Mouse (Mus musculus): ENCODE data around the gene Gm20388. TPM values are rescaled to one million over a fixed set of nuclear protein-coding genes. Genes with fewer than 3 reads are reported as not detected.

Gm20388 gene
- polyA plus RNA-seq, 1 experiment, result 28.1 TPM

DNA sequence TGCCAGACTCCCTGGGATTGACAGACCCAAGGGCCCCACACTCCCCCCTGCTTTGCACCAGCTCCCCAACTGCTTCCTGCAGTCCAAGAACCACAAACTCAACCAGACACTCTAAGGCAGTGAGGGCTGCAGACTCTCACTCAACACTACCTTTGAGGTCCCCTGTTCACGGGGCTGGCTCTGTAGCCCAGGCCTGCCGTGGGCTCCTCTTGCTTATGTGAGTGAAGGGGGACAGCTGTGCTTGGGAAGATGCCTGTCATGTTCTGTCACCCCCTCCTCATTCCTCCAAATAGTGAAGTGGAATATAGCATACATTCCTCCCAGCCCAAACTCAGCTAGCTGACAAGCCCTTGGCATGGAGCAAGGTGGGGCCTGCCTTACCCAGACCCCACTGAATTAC, 3971.8 kb downstream of the Gm20388 start:
- H3K36me3 ChIP-seq (ENCODE audit: control insufficient read depth, insufficient read depth, low read length, poor library complexity, severe bottlenecking), result no peaks in the 10 kb centered on the region
- TF ChIP-seq EP300 (IDR thresholded peaks at IDR 0.05; ENCODE audit: insufficient read depth, low read depth, low read length) (no peak), CTCF (IDR thresholded peaks at IDR 0.05; ENCODE audit: low read depth, low read length) (no peak), POLR2A (IDR thresholded peaks at IDR 0.05; ENCODE audit: insufficient read depth, low read length) (no peak)

DNA sequence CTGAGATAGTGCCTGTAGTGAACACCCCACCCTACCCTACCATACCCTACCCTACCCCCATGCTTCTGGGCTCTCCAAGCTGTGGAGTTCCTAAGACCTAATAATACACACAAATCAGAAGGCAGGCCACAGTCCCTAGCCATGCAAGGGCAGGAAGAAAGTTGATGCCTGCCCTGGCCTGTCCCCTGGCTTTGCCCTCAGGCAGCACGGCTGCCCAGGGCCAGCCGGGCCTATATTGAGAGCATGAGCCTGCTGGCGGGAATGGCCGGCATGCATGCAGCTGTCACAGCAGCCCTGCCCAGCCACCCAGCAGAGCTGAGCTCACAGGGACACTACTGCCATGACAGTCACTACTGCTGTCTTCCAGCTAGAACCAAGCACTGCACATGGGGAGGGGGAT, 3972.5 kb downstream of the Gm20388 start:
- no peak overlapping the region for H3K9ac ChIP-seq (ENCODE audit: low read depth, poor library complexity, severe bottlenecking)

More for the DNA sequence above, 3971.8 kb downstream of the Gm20388 start:
- H3K27me3 ChIP-seq (ENCODE audit: control insufficient read depth, insufficient read depth, low read length, poor library complexity, severe bottlenecking), result no peaks in the 10 kb centered on the region
- H3K9me3 ChIP-seq (replicated peaks; ENCODE audit: control insufficient read depth, insufficient read depth, low read length, poor library complexity, severe bottlenecking), result no peaks in the 10 kb centered on the region
- no peak overlapping the region for H3K9ac ChIP-seq (ENCODE audit: low read depth, poor library complexity, severe bottlenecking)
- no peak overlapping the region for H3K4me3 ChIP-seq (ENCODE audit: low read depth, low read length)
- H3K4me1 ChIP-seq (ENCODE audit: control insufficient read depth, insufficient read depth, low read length), result no peaks in the 10 kb centered on the region
- H3K27ac ChIP-seq (ENCODE audit: insufficient read depth, low read length), result no peak overlapping the region

DNA sequence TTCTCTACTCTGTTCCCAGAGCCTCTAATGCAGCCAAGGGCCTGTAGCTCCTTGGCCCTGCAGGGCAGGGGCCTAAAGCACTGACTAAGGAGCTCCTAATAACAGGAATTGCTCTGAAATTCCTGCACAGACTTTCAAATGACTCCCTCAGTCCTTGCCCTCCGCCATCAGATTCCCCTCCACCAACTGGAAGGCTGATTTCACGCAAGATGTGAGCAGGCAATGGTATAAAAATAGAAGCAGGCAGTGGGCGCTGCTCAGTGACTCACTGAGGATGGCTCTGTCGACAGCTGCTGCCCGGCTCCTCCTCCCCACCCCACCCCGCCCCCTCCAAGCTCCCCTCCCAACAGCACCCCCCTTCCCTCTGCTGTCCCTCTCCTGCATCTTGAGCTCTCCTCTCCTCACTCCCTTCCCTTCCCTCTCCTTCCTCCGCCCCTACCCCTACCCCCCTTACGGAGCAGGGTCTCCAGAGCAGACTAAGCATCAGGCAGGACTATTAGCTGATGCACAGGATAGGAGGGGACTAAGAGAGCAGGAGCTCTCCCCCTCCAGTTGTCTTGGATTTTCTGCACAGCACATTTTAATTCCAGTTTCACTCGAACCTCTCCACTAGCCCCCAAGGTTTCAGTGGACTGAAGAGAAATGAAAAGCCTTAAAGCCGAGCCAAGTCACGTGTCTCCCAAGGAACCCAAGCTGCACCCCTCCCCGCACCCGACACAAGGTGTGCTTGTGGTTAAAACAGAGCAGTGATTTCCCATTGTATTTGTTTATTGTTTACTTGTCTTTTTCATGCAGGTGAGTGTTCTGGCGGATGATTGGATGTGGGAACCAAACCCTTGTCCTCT, 3974.3 kb downstream of the Gm20388 start:
- H3K9me3 ChIP-seq (replicated peaks; ENCODE audit: control insufficient read depth, insufficient read depth, low read length, poor library complexity, severe bottlenecking), result no peaks in the 10 kb centered on the region
- TF ChIP-seq CTCF (IDR thresholded peaks at IDR 0.05; ENCODE audit: low read depth, low read length) (no peak), POLR2A (IDR thresholded peaks at IDR 0.05; ENCODE audit: insufficient read depth, low read length) (no peak)
- H3K36me3 ChIP-seq (ENCODE audit: control insufficient read depth, insufficient read depth, low read length, poor library complexity, severe bottlenecking), result no peaks in the 10 kb centered on the region
- no peaks in the 10 kb centered on the region for H3K27me3 ChIP-seq (ENCODE audit: control insufficient read depth, insufficient read depth, low read length, poor library complexity, severe bottlenecking)
- no peak overlapping the region for H3K4me3 ChIP-seq (ENCODE audit: low read depth, low read length)
- H3K4me1 ChIP-seq (ENCODE audit: control insufficient read depth, insufficient read depth, low read length), result no peaks in the 10 kb centered on the region
- H3K9ac ChIP-seq (ENCODE audit: low read depth, poor library complexity, severe bottlenecking), result no peak overlapping the region
- H3K27ac ChIP-seq (ENCODE audit: insufficient read depth, low read length), result no peak overlapping the region

More for the DNA sequence above, 3972.5 kb downstream of the Gm20388 start:
- no peaks in the 10 kb centered on the region for H3K4me1 ChIP-seq (ENCODE audit: control insufficient read depth, insufficient read depth, low read length)
- H3K4me3 ChIP-seq (ENCODE audit: low read depth, low read length), result no peak overlapping the region
- no peaks in the 10 kb centered on the region for H3K9me3 ChIP-seq (replicated peaks; ENCODE audit: control insufficient read depth, insufficient read depth, low read length, poor library complexity, severe bottlenecking)
- no peaks in the 10 kb centered on the region for H3K27me3 ChIP-seq (ENCODE audit: control insufficient read depth, insufficient read depth, low read length, poor library complexity, severe bottlenecking)
- H3K36me3 ChIP-seq (ENCODE audit: control insufficient read depth, insufficient read depth, low read length, poor library complexity, severe bottlenecking), result no peaks in the 10 kb centered on the region
- no peak overlapping the region for H3K27ac ChIP-seq (ENCODE audit: insufficient read depth, low read length)
- TF ChIP-seq EP300 (IDR thresholded peaks at IDR 0.05; ENCODE audit: insufficient read depth, low read depth, low read length) (no peak), CTCF (IDR thresholded peaks at IDR 0.05; ENCODE audit: low read depth, low read length) (no peak), POLR2A (IDR thresholded peaks at IDR 0.05; ENCODE audit: insufficient read depth, low read length) (no peak)

DNA sequence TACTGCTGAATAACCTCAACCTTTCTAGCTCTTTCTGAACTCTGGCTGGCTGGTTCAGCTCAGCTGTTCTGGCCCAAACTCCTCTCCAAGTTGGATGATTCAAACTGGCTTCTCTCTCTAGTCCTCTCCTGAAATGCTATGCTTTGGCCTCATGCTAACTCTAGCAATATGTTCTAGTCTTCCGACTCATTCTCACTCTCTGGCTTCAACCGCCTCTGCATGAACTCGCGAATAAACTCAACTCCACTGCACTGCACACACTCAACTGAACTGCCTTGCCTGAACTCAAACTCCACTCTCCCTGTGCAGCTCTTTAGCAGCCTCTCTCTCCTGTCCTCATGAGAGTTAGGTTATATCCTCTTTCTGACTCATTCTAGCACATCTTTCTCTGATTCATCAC, 3976.5 kb downstream of the Gm20388 start:
- Histone ChIP-seq H3K36me3 (ENCODE audit: control insufficient read depth, insufficient read depth, low read length, poor library complexity, severe bottlenecking) (no peaks in the 10 kb centered on the region), H3K4me3 (ENCODE audit: low read depth, low read length) (no peak overlapping the region), H3K9me3 (replicated peaks; ENCODE audit: control insufficient read depth, insufficient read depth, low read length, poor library complexity, severe bottlenecking) (no peaks in the 10 kb centered on the region), H3K27ac (ENCODE audit: insufficient read depth, low read length) (no peak overlapping the region), H3K9ac (ENCODE audit: low read depth, poor library complexity, severe bottlenecking) (no peak overlapping the region), H3K27me3 (ENCODE audit: control insufficient read depth, insufficient read depth, low read length, poor library complexity, severe bottlenecking) (no peaks in the 10 kb centered on the region), H3K4me1 (ENCODE audit: control insufficient read depth, insufficient read depth, low read length) (no peaks in the 10 kb centered on the region)
- no peak for TF ChIP-seq CTCF (IDR thresholded peaks at IDR 0.05; ENCODE audit: low read depth, low read length)
- TF ChIP-seq EP300 (IDR thresholded peaks at IDR 0.05; ENCODE audit: insufficient read depth, low read depth, low read length), result no peak
- TF ChIP-seq POLR2A (IDR thresholded peaks at IDR 0.05; ENCODE audit: insufficient read depth, low read length), result no peak

DNA sequence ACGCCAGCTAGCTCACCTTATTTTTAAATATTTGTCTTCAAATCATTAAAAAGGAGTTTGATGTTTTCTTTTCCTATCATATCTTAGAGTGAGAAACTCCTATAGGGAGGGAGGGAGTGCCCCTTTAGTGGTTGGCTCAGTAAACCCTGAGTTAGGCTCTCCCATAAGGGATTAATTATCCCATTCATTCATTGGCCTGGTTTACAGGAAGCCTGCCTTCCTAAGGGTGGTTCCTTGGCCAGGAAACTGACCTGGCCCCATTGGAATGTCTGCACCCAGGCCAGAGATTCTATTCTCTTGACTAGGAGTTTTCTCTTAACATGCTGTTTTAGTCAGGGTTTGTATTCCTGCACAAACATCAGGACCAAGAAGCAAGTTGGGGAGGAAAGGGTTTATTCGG, 3977.3 kb downstream of the Gm20388 start:
- H3K27me3 ChIP-seq (ENCODE audit: control insufficient read depth, insufficient read depth, low read length, poor library complexity, severe bottlenecking), result no peaks in the 10 kb centered on the region

DNA sequence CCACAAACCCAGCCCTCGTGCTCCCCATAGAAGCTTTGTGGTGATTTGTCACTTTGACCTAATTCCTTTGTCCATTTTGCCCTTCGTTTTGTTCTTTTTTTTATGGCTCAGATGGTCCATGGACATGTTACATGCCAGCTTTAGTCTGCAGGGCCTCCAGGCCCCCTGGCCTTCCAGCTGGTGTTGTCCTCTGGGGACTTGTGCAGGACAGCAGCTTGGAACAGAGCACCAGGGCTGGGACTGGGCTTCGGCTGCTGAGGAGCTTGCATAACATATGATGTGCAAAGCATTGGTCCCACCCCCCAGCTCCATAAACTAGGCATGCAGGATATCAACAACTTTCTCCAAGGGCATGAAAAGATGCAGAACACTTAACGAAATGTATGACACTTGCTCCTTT, 3979.2 kb downstream of the Gm20388 start:
- TF ChIP-seq EP300 (IDR thresholded peaks at IDR 0.05; ENCODE audit: insufficient read depth, low read depth, low read length) (no peak), POLR2A (IDR thresholded peaks at IDR 0.05; ENCODE audit: insufficient read depth, low read length) (no peak), CTCF (IDR thresholded peaks at IDR 0.05; ENCODE audit: low read depth, low read length) (no peak)
- H3K27me3 ChIP-seq (ENCODE audit: control insufficient read depth, insufficient read depth, low read length, poor library complexity, severe bottlenecking), result no peaks in the 10 kb centered on the region
- no peaks in the 10 kb centered on the region for H3K4me1 ChIP-seq (ENCODE audit: control insufficient read depth, insufficient read depth, low read length)
- H3K9me3 ChIP-seq (replicated peaks; ENCODE audit: control insufficient read depth, insufficient read depth, low read length, poor library complexity, severe bottlenecking), result no peaks in the 10 kb centered on the region
- H3K36me3 ChIP-seq (ENCODE audit: control insufficient read depth, insufficient read depth, low read length, poor library complexity, severe bottlenecking), result no peaks in the 10 kb centered on the region
- no peak overlapping the region for H3K9ac ChIP-seq (ENCODE audit: low read depth, poor library complexity, severe bottlenecking)
- H3K27ac ChIP-seq (ENCODE audit: insufficient read depth, low read length), result no peak overlapping the region
- H3K4me3 ChIP-seq (ENCODE audit: low read depth, low read length), result no peak overlapping the region

More for the DNA sequence above, 3977.3 kb downstream of the Gm20388 start:
- no peak overlapping the region for H3K9ac ChIP-seq (ENCODE audit: low read depth, poor library complexity, severe bottlenecking)
- H3K4me1 ChIP-seq (ENCODE audit: control insufficient read depth, insufficient read depth, low read length), result no peaks in the 10 kb centered on the region
- H3K4me3 ChIP-seq (ENCODE audit: low read depth, low read length), result no peak overlapping the region
- H3K9me3 ChIP-seq (replicated peaks; ENCODE audit: control insufficient read depth, insufficient read depth, low read length, poor library complexity, severe bottlenecking), result no peaks in the 10 kb centered on the region
- H3K36me3 ChIP-seq (ENCODE audit: control insufficient read depth, insufficient read depth, low read length, poor library complexity, severe bottlenecking), result no peaks in the 10 kb centered on the region
- no peak overlapping the region for H3K27ac ChIP-seq (ENCODE audit: insufficient read depth, low read length)
- TF ChIP-seq POLR2A (IDR thresholded peaks at IDR 0.05; ENCODE audit: insufficient read depth, low read length) (no peak), CTCF (IDR thresholded peaks at IDR 0.05; ENCODE audit: low read depth, low read length) (no peak), EP300 (IDR thresholded peaks at IDR 0.05; ENCODE audit: insufficient read depth, low read depth, low read length) (no peak)

Data from ES-Bruce4 (cell line).